Mouse (Mus musculus) embryonic facial prominence, embryonic 12.5 days (tissue): Measurements from ENCODE around the gene Fam189a1. TPM values are rescaled to one million over a fixed set of nuclear protein-coding genes. Genes with fewer than 3 reads are reported as not detected.

ENCODE experiments used
- ATAC-seq: fragments of 200-750 bp; cut with Nextera tagmentation; 2 replicates; pipeline ENCODE4 v1.8.0; 2017; ENCODE audit not compliant: insufficient number of reproducible peaks, insufficient read depth, low FRiP score, low TSS enrichment
- H3K27ac ChIP-seq: fragments of 300-500 bp; sonication (generic); 2 replicates; pipeline ENCODE4 v1.5.1; 2016; ENCODE audit warnings: mild to moderate bottlenecking
- H3K27me3 ChIP-seq: fragments of 300-500 bp; sonication (generic); 2 replicates; pipeline ENCODE4 v1.6.1; 2016; ENCODE audit warnings: mild to moderate bottlenecking, moderate library complexity
- H3K36me3 ChIP-seq: fragments of 300-500 bp; sonication (generic); 2 replicates; pipeline ENCODE4 v1.6.1; 2016; ENCODE audit warnings: mild to moderate bottlenecking
- H3K4me1 ChIP-seq: fragments of 300-500 bp; sonication (generic); 2 replicates; pipeline ENCODE4 v1.6.1; 2016
- H3K4me2 ChIP-seq: fragments of 300-500 bp; sonication (generic); replicated peaks from 2 replicates; pipeline ENCODE4 v1.6.1; 2016; ENCODE audit warnings: mild to moderate bottlenecking, moderate library complexity
- H3K4me3 ChIP-seq: fragments of 300-500 bp; sonication (generic); 2 replicates; pipeline ENCODE4 v1.5.1; 2016; ENCODE audit warnings: mild to moderate bottlenecking
- H3K9ac ChIP-seq: fragments of 300-500 bp; sonication (generic); 2 replicates; pipeline ENCODE4 v1.6.1; 2016; ENCODE audit warnings: mild to moderate bottlenecking, moderate library complexity
- H3K9me3 ChIP-seq: fragments of 300-500 bp; sonication (generic); 2 replicates; pipeline ENCODE4 v1.6.1; 2016; ENCODE audit warnings: mild to moderate bottlenecking, moderate library complexity
- whole genome bisulfite sequencing: fragments of 180-500 bp; shearing (Covaris S2); methylation state at CpG from one replicate; pipeline ENCODE4 v1.1.7; 2016; 5-methylcytosine and 5-hydroxymethylcytosine counted together
- polyA plus RNA-seq: library from polyadenylated mRNA; unstranded; fragments of >200 nt; fragmentation: Nextera tagmentation; extraction: Ambion mirVana; gene quantifications from 2 replicates; pipeline ENCODE4 v1.2.1, GENCODE M21; 2016

The Fam189a1 gene
- polyA plus RNA-seq, 1 experiment from 2014 or later: 2.9 TPM

DNA sequence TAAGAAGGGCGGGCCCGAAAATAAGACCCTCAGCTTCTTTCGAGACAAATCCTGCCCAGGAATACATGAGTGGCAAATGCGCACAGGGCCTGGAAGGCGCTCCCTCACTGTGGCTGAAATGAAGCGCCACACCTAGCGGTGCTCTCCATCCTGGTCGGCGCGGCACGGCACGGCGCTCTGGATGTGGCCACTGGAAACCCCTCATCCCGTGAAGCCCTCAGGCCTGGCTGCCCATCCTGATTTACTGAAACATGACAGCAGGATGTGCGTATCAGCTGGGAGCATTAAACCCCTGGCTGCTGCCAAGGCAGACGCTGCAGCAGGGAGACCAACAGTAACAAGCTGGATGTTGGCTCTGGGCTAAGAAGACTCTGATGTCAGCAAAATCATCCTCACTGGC lies 126.4 kb downstream of the Fam189a1 start:
- no peaks in the 10 kb centered on the region for H3K9me3 ChIP-seq
- no peak for ATAC-seq
- H3K27ac ChIP-seq: no peak overlapping the region
- no peak overlapping the region for H3K4me2 ChIP-seq
- H3K4me3 ChIP-seq: no peak overlapping the region
- no peaks in the 10 kb centered on the region for H3K27me3 ChIP-seq
- H3K36me3 ChIP-seq: no peaks in the 10 kb centered on the region
- WGBS: 88% methylated on average over 16 of the region's 16 CpGs
- H3K9ac ChIP-seq: no peak overlapping the region
- H3K4me1 ChIP-seq: no peaks in the 10 kb centered on the region

DNA sequence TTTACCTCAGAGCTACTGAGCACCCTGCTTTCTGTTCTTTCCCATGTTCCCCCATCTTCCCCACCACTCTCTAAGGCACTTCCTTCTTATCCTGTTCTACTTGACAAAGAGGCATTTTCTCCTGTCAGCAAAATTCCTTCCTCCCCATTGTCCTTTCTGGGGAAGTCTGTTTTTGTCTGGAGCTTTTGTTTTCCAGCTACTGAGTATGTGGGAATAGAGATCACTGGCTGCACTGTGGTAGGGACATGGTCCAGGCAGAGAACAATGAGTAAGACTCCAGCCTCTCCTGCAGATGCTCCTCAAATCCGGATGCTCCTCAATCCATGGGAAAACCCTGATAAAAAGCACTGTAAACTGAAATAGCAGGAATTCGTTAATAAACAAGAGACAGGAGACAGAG lies 135.1 kb downstream of the Fam189a1 start:
- H3K4me2 ChIP-seq: no peak overlapping the region
- 72% methylated on average over 2 of the region's 2 CpGs for WGBS
- no peaks in the 10 kb centered on the region for H3K27me3 ChIP-seq
- H3K27ac ChIP-seq: no peak overlapping the region
- H3K36me3 ChIP-seq: no peaks in the 10 kb centered on the region
- no peak overlapping the region for H3K9ac ChIP-seq
- H3K4me3 ChIP-seq: no peak overlapping the region
- ATAC-seq: no peak
- no peaks in the 10 kb centered on the region for H3K9me3 ChIP-seq
- H3K4me1 ChIP-seq: no peaks in the 10 kb centered on the region

DNA sequence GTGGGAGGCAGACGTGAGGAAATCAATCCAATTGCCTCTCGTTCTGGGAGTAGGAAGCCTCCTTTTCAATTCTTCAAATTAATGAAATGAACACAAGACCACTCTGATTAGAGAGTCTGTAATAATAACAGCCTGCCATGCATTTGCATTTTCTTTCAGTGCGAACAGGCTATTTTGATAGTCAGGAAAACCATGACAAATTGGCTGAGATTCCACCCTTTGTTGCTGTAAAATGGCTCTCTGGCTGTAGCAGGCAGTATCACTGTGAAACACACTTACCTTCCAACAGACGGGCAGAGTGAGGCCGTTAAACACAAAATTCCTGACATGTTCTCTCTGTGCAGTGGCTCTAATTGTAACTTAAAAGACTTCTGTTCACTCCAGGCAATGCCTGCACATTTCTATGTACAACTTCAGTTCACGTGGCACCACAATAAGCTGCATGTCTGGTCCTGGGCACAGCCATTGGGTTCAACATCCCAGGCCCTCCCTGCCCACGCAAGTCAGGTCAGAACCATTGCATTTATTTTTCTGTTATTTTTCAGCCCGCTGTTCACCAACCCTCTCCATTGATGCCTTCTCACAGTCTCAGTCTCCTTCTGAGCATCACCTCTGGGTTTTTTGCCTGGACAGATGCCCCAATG lies 138.2 kb downstream of the Fam189a1 start:
- Histone ChIP-seq H3K27me3 (no peaks in the 10 kb centered on the region), H3K4me2 (no peak overlapping the region), H3K4me1 (no peaks in the 10 kb centered on the region), H3K27ac (no peak overlapping the region), H3K9ac (no peak overlapping the region), H3K36me3 (no peaks in the 10 kb centered on the region), H3K9me3 (no peaks in the 10 kb centered on the region), H3K4me3 (no peak overlapping the region)
- no peak for ATAC-seq
- 61% methylated on average over 8 of the region's 8 CpGs for WGBS

DNA sequence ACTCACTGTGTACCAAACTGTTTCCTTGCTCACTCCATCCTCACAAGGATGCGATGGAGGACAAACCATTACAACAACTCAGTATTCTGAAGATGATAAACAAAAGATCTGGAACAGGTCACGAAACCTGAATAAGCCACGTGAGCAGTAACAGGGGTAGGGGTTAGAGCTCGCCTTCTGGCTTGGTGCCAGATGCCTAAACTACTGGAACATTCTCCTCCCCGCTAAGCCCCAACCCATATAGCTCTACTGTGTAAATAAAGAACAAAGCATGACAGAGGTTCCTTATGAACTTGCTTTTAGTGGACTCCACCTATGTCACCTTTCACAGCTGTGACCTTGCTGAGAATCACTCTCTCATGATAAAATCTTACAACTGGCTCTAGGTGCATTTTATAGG lies 139.0 kb downstream of the Fam189a1 start:
- no peak overlapping the region for H3K27ac ChIP-seq
- WGBS: 74% methylated on average over 5 of the region's 5 CpGs
- H3K4me3 ChIP-seq: no peak overlapping the region
- H3K36me3 ChIP-seq: no peaks in the 10 kb centered on the region
- no peaks in the 10 kb centered on the region for H3K9me3 ChIP-seq
- no peaks in the 10 kb centered on the region for H3K27me3 ChIP-seq
- no peaks in the 10 kb centered on the region for H3K4me1 ChIP-seq
- no peak overlapping the region for H3K4me2 ChIP-seq
- ATAC-seq: no peak
- no peak overlapping the region for H3K9ac ChIP-seq

DNA sequence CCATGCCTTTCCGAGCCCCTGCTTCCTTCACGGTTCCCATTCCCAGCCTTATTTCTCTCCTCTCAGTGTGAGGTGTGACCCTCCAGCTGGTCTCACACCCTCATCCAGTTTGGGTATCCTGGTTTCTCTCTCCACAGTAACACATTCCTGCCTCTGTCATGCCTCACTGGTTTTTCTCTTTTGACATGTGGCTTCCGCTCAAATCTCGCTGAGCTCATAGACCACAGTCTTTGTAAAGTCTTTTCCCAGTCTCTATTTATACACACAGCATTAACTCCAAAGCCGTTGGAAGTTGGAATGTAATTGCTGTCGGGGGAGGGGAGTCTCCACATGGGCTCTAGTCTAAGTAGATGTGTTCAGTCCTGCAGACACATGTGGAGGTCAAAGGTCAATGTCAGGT lies 145.2 kb downstream of the Fam189a1 start:
- WGBS: 42% methylated on average over 6 of the region's 6 CpGs
- no peaks in the 10 kb centered on the region for H3K36me3 ChIP-seq
- H3K4me2 ChIP-seq: no peak overlapping the region
- ATAC-seq: peak; percentile 62
- peaks cover 11% of the 10 kb centered on the region; the same call in 1 of the 2 replicates for H3K4me1 ChIP-seq
- no peaks in the 10 kb centered on the region for H3K27me3 ChIP-seq
- no peak overlapping the region for H3K9ac ChIP-seq
- H3K4me3 ChIP-seq: no peak overlapping the region
- H3K27ac ChIP-seq: no peak overlapping the region
- no peaks in the 10 kb centered on the region for H3K9me3 ChIP-seq

DNA sequence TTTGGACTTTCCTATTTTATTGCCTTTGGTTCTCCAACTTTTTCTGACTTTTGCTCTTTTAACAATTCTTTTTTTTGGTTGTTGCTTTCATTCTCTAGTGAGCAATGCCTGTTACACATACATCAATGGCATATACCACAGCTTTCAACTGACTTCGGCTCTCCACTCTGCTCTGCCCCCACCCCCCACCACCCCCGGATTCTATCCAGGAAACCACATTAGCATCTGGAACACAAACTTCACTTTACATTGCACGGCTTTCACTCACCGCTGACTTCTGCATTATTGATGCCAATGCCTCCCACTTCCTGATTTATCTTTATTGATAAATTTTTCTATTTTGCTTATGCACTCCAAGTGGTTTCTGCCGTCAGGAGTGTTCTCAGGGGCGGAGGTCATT lies 146.1 kb downstream of the Fam189a1 start:
- Histone ChIP-seq H3K27me3 (no peaks in the 10 kb centered on the region), H3K4me1 (peaks cover 11% of the 10 kb centered on the region; the same call in 1 of the 2 replicates), H3K4me2 (no peak overlapping the region), H3K9ac (no peak overlapping the region), H3K27ac (no peak overlapping the region), H3K4me3 (no peak overlapping the region), H3K36me3 (no peaks in the 10 kb centered on the region), H3K9me3 (no peaks in the 10 kb centered on the region)
- no peak for ATAC-seq
- WGBS: 61% methylated on average over 6 of the region's 6 CpGs

DNA sequence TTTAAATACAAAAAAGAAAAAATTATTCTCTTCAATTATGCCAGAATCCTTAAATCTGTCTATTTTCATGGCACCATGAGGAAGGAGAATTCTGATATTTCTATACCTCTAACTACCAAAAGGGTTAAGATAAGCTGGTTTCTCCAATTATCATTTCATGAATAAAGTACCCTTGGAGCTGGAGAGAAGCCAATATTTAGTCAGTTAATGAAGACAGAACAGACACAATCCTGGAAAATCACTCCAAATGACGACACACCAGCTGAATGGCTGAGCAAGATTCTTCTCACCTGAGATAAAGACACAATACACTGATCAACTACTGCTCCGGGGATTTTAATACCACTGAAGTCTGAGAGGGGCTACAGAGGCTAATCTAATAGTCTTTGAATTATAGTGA lies 150.6 kb downstream of the Fam189a1 start:
- no peak overlapping the region for H3K4me3 ChIP-seq
- H3K27me3 ChIP-seq: no peaks in the 10 kb centered on the region
- 53% methylated on average over 2 of the region's 2 CpGs for WGBS
- ATAC-seq: no peak
- no peak overlapping the region for H3K9ac ChIP-seq
- H3K9me3 ChIP-seq: no peaks in the 10 kb centered on the region
- H3K4me1 ChIP-seq: peaks cover 3% of the 10 kb centered on the region; the same call in 1 of the 2 replicates
- H3K36me3 ChIP-seq: no peaks in the 10 kb centered on the region
- H3K4me2 ChIP-seq: no peak overlapping the region
- no peak overlapping the region for H3K27ac ChIP-seq

DNA sequence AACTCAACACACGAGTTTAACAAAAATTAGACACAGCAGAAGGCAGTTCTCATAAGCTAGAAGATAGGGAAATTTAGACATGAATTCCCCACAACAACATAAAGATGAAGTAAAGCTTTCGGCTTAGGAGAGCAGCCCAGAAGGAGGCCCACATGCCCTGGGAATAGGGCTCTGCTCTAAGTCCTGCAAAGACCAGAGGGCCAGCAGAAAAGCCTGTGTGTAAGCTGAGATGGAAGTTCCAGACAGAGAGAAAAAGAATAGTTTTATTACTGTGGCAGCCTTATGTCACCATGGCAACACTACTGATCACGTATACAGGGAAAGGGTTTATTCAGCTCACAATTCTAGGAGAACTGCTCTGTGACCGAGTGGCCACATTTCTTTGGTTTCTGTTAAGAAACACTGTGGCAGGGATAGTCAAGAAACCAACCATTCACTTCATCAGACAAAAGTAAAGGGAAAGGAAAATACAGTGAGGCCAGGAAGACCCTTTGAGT lies 156.6 kb downstream of the Fam189a1 start:
- H3K36me3 ChIP-seq: no peaks in the 10 kb centered on the region
- no peak for ATAC-seq
- no peaks in the 10 kb centered on the region for H3K4me1 ChIP-seq
- no peaks in the 10 kb centered on the region for H3K9me3 ChIP-seq
- H3K9ac ChIP-seq: no peak overlapping the region
- H3K4me3 ChIP-seq: no peak overlapping the region
- WGBS: 63% methylated on average over 4 of the region's 4 CpGs
- no peak overlapping the region for H3K27ac ChIP-seq
- no peak overlapping the region for H3K4me2 ChIP-seq
- H3K27me3 ChIP-seq: no peaks in the 10 kb centered on the region

DNA sequence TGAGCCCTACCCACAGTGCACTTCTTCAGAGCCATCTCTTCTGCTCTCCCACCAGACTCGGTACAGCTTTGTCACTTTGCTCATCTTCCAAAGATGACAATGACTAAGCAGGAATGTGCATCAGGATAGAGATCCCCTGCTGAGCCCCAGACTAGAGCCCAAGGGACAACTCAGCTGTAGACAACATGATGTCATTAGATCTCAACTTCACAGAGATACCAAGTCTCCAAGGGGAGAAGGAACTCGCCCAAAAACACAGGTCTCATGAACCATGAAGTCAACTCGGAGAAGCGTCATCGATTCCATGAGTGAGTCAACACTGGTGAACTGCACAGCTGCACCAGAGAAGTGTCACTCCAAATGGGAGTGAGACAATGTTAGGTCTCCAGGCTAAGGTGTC lies 158.6 kb downstream of the Fam189a1 start:
- no peak for ATAC-seq
- H3K27ac ChIP-seq: no peak overlapping the region
- no peaks in the 10 kb centered on the region for H3K27me3 ChIP-seq
- H3K9me3 ChIP-seq: no peaks in the 10 kb centered on the region
- H3K9ac ChIP-seq: no peak overlapping the region
- no peak overlapping the region for H3K4me3 ChIP-seq
- no peak overlapping the region for H3K4me2 ChIP-seq
- 91% methylated on average over 5 of the region's 5 CpGs for WGBS
- H3K36me3 ChIP-seq: no peaks in the 10 kb centered on the region
- no peaks in the 10 kb centered on the region for H3K4me1 ChIP-seq

DNA sequence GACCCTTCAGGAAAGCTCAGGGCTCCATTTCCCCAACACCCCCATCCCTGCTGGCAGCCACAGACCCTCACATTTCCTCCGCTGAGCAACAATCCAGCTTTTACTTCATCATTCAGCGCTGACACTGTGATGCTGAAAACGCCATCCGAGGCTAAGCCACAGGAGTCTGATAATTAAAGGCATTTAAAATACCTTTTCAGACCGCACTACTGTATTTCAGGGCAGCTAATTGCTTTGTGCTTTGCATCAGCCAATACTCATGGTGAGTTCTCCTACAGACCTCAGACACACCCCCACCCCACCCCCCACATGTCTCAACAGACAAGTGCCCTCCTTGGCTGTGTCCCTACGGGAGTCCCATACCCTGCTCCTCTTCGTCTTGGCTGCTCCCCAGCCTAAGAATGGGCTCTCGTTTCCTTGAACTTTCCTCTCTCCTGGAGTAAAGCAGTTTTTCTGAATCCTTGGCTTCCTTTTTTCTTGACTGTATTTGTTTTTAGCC lies 160.4 kb downstream of the Fam189a1 start:
- no peak overlapping the region for H3K27ac ChIP-seq
- no peaks in the 10 kb centered on the region for H3K36me3 ChIP-seq
- H3K27me3 ChIP-seq: no peaks in the 10 kb centered on the region
- H3K4me2 ChIP-seq: no peak overlapping the region
- no peak overlapping the region for H3K9ac ChIP-seq
- no peak overlapping the region for H3K4me3 ChIP-seq
- no peak for ATAC-seq
- WGBS: 37% methylated on average over 8 of the region's 8 CpGs
- H3K4me1 ChIP-seq: no peaks in the 10 kb centered on the region
- no peaks in the 10 kb centered on the region for H3K9me3 ChIP-seq

DNA sequence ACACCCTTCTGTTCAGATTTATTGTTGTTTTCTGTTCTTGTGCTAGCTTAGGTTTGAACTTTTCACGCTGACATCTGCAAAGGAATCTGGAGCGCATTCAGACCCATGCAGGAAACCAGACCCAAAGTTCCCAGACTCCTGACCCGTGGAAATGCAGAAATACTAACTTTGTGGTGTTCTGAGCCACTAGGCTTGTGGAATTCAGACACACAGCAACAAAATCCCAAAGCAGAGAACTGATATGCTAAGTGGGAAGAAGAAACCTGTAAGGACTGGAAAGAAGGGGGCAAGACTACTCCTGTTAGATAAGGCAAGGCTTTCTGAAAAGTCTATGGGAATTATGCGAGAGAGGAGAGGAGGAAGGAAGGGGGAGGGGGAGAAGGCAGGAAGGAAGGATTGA lies 167.0 kb downstream of the Fam189a1 start:
- ATAC-seq: no peak
- Histone ChIP-seq H3K27me3 (no peaks in the 10 kb centered on the region), H3K4me1 (no peaks in the 10 kb centered on the region), H3K4me3 (no peak overlapping the region), H3K9ac (no peak overlapping the region), H3K36me3 (no peaks in the 10 kb centered on the region), H3K9me3 (no peaks in the 10 kb centered on the region), H3K4me2 (no peak overlapping the region), H3K27ac (no peak overlapping the region)
- 81% methylated on average over 4 of the region's 4 CpGs for WGBS

DNA sequence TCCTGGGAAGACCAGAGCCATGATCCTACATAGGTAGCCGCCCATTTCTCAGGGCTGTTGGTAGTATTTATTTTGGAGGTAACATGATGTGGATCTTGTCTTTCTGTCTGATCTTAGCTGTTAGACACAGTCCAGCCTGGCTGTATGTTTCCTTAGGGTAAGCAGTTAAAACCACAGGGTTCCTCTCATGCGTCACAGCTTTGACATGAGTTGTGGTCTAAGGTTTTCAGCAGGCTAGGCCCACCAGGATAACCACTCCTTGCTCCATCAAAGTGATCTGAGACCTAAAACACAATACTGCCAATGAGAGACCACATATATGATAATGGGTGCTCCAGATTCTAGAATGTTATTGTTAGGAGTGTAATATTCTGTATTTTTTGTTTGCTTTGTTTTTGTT lies 168.4 kb downstream of the Fam189a1 start:
- Histone ChIP-seq H3K27me3 (no peaks in the 10 kb centered on the region), H3K27ac (no peak overlapping the region), H3K9ac (no peak overlapping the region), H3K4me1 (no peaks in the 10 kb centered on the region), H3K4me3 (no peak overlapping the region), H3K4me2 (no peak overlapping the region), H3K9me3 (no peaks in the 10 kb centered on the region), H3K36me3 (no peaks in the 10 kb centered on the region)
- WGBS: 84% methylated on average over 2 of the region's 2 CpGs
- no peak for ATAC-seq
